Mouse (Mus musculus): ENCODE results near the gene Wwox. TPM values are rescaled to one million over a fixed set of nuclear protein-coding genes. Genes with fewer than 3 reads are reported as not detected.

Wwox gene
- polyA plus RNA-seq, 2 experiments: 2.5 to 2.6 TPM

DNA sequence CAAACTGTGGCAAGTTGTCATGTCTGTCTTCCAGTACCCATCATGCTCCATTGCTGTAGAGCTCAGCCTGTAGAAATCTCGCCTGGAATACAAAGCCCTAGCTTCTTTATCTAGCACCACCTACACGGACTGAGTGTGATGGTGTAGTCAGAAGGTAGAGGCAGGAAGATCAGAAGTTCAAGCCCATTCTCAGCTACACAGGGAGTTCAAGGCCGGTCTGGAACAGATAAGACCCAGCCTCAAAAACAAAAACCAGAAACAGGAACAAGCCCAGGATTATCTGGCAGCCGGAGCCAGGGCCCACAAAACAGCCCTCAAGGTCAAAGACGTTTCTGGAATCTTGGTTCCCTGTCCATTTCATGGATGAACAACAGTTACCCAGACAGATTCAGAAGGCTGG lies 629.3 kb downstream of the Wwox start:
- 15% methylated on average over 5 of the region's 5 CpGs for WGBS (ENCODE audit: insufficient replicate concordance)
- no peaks in the 10 kb centered on the region for H3K27me3 ChIP-seq (ENCODE audit: control insufficient read depth, insufficient read depth, low read length)
- H3K9ac ChIP-seq (replicated peaks): no peak overlapping the region
- peaks cover 2 to 13% of the 10 kb centered on the region in 2 experiments; a peak in 2 of 4 replicates for H3K4me1 ChIP-seq (replicated peaks; ENCODE audit: control insufficient read depth in 2 of 2, insufficient read depth in 2 of 2, low read length in 1 of 2)
- H3K4me3 ChIP-seq (ENCODE audit: insufficient read depth in 1 of 2, low read depth in 2 of 2, low read length in 2 of 2): no peak overlapping the region
- TF ChIP-seq EP300 (IDR thresholded peaks at IDR 0.05; ENCODE audit: low read depth): no peak
- TF ChIP-seq CTCF (IDR thresholded peaks at IDR 0.05; ENCODE audit: low read depth): no peak
- no peaks in the 10 kb centered on the region for H3K36me3 ChIP-seq (replicated peaks; ENCODE audit: control insufficient read depth, insufficient read depth, low read depth)
- no peak for ATAC-seq (ENCODE audit: insufficient read depth)
- DNase-seq (ENCODE audit: low read depth in 3 of 3, low spot score in 3 of 3): no peak
- no peaks in the 10 kb centered on the region for H3K9me3 ChIP-seq (ENCODE audit: control insufficient read depth, low read length)
- H3K4me2 ChIP-seq (ENCODE audit: low read depth): no peak overlapping the region
- H3K27ac ChIP-seq: no peak overlapping the region

DNA sequence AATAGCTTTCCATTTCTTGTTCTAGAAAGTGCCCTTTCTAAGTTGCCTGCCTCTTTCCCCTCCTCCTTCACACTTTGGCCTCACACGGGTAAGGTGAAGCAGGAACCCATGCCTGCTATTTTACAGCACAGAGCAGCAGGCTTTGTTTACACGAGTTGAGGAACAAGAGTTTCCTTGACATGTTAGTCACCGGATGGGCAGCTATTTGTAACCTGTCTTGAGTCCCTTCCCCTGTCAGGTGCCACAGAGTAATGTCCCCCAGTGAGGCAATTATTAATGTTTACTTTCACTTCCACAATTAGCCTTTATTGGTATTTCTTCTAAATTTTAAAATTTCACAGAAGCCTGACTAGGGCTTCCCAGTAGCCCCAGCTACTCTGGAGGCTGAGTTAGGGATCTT lies 630.8 kb downstream of the Wwox start:
- Histone ChIP-seq H3K4me1 (replicated peaks; ENCODE audit: control insufficient read depth in 2 of 2, insufficient read depth in 2 of 2, low read length in 1 of 2) (peaks cover 2 to 13% of the 10 kb centered on the region in 2 experiments; a peak in 2 of 4 replicates), H3K27ac (no peak overlapping the region), H3K4me2 (ENCODE audit: low read depth) (no peak overlapping the region), H3K36me3 (replicated peaks; ENCODE audit: control insufficient read depth, insufficient read depth, low read depth) (no peaks in the 10 kb centered on the region), H3K9ac (replicated peaks) (no peak overlapping the region), H3K27me3 (ENCODE audit: control insufficient read depth, insufficient read depth, low read length) (no peaks in the 10 kb centered on the region), H3K9me3 (ENCODE audit: control insufficient read depth, low read length) (no peaks in the 10 kb centered on the region), H3K4me3 (ENCODE audit: insufficient read depth in 1 of 2, low read depth in 2 of 2, low read length in 2 of 2) (no peak overlapping the region)
- ATAC-seq (ENCODE audit: insufficient read depth) (no peak), DNase-seq (ENCODE audit: low read depth in 3 of 3, low spot score in 3 of 3) (no peak)
- 19% methylated on average over 3 of the region's 3 CpGs for WGBS (ENCODE audit: insufficient replicate concordance)
- no peak for TF ChIP-seq EP300 (IDR thresholded peaks at IDR 0.05; ENCODE audit: low read depth)
- TF ChIP-seq CTCF (IDR thresholded peaks at IDR 0.05; ENCODE audit: low read depth): no peak

DNA sequence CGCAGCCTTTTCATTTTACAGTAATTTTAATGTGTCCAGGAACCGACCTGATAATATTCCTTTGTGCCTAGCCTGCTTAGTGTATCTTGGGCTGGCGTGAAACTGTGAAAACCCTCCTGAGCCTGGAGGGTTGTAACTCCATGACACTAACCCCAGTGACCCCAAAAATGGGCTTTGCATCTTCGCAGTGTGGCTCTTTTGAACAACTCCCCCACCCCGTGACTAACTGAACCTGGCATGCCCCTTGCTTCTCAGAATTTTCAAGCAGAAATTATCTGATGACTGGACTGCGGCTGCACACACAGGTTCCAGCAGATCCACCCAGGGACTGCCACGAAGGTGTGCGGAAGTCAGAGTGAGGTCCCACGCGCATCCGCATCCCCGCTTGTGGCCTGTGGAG lies 631.8 kb downstream of the Wwox start:
- WGBS (ENCODE audit: insufficient replicate concordance): 80% methylated on average over 12 of the region's 12 CpGs
- Histone ChIP-seq H3K9ac (replicated peaks) (no peak overlapping the region), H3K27me3 (ENCODE audit: control insufficient read depth, insufficient read depth, low read length) (no peaks in the 10 kb centered on the region), H3K4me3 (ENCODE audit: insufficient read depth in 1 of 2, low read depth in 2 of 2, low read length in 2 of 2) (no peak overlapping the region), H3K4me2 (ENCODE audit: low read depth) (no peak overlapping the region), H3K36me3 (replicated peaks; ENCODE audit: control insufficient read depth, insufficient read depth, low read depth) (no peaks in the 10 kb centered on the region), H3K4me1 (replicated peaks; ENCODE audit: control insufficient read depth in 2 of 2, insufficient read depth in 2 of 2, low read length in 1 of 2) (peaks cover 2 to 9% of the 10 kb centered on the region in 2 experiments; a peak in 2 of 4 replicates), H3K9me3 (ENCODE audit: control insufficient read depth, low read length) (no peaks in the 10 kb centered on the region), H3K27ac (no peak overlapping the region)
- TF ChIP-seq CTCF (IDR thresholded peaks at IDR 0.05; ENCODE audit: low read depth) (no peak), EP300 (IDR thresholded peaks at IDR 0.05; ENCODE audit: low read depth) (no peak)
- DNase-seq (ENCODE audit: low read depth in 3 of 3, low spot score in 3 of 3) (no peak), ATAC-seq (ENCODE audit: insufficient read depth) (no peak)

DNA sequence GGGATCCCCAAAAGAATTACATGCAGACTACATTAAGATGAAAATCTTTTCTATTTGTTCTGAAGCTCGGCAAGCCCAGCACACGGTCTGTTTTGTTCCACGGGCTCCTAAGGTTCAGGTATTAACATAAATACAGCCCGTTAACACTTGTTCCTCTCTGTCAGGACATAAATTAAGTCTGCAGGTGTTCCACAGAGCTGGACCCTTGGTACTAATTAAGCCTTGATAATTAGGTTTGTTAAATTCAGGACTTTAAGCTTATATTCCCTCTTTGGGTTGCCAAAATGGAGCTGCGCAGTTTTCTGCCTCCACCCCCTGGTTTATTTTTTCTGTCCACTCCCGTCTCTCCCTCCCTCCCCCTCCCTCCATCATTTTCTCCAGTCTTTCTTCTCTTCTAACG lies 638.8 kb downstream of the Wwox start:
- ATAC-seq (ENCODE audit: insufficient read depth) (no peak), DNase-seq (ENCODE audit: low read depth in 3 of 3, low spot score in 3 of 3) (no peak)
- Histone ChIP-seq H3K27me3 (ENCODE audit: control insufficient read depth, insufficient read depth, low read length) (no peaks in the 10 kb centered on the region), H3K9ac (replicated peaks) (no peak overlapping the region), H3K9me3 (ENCODE audit: control insufficient read depth, low read length) (no peaks in the 10 kb centered on the region), H3K36me3 (replicated peaks; ENCODE audit: control insufficient read depth, insufficient read depth, low read depth) (no peaks in the 10 kb centered on the region), H3K27ac (no peak overlapping the region), H3K4me1 (replicated peaks; ENCODE audit: control insufficient read depth in 2 of 2, insufficient read depth in 2 of 2, low read length in 1 of 2) (no peaks in the 10 kb centered on the region), H3K4me3 (ENCODE audit: insufficient read depth in 1 of 2, low read depth in 2 of 2, low read length in 2 of 2) (no peak overlapping the region), H3K4me2 (ENCODE audit: low read depth) (no peak overlapping the region)
- WGBS (ENCODE audit: insufficient replicate concordance): 60% methylated on average over 7 of the region's 7 CpGs
- TF ChIP-seq CTCF (IDR thresholded peaks at IDR 0.05; ENCODE audit: low read depth) (no peak), EP300 (IDR thresholded peaks at IDR 0.05; ENCODE audit: low read depth) (no peak)

DNA sequence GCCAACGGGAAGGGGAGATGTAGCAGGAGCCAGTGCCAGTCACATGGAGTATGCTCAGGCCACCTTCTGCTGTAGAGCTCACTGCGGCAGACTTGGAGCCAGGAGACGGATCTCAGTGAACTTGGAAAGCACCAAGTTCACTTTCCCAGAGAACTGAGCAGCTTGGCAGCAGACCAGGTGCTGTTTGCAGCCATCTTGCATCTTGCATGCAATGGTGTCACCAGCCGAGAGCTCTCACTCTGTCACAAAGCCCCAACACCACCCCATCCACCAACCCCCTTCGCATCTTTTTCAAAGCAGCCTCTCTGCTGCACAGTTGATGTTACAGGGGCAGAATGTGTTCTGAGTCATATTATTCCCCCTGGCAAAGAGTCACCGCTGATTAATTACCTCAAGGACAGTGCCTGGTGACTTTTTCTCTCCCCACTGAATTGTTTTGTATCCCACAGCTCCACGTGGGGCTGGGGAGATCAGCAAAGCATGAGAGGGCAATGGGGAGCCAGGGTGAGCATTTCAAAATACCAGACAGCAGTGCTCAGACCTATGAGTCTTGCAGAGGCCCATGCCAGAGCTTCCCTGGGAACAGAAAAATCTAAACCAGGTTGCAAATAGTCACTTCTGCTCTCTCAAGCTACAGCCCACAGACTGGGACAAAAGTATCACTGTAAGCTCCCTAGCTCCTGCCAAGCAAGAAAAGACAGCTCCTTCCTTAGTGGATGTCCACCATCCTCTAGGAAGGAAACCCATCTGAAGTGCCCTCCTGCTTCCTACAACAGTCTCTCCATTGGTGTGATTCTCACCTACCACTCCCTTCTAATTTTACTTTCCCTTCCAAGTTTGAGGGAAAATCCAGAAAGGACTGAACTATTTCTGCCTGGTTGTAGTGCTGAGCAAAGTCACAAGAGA lies 642.1 kb downstream of the Wwox start:
- H3K4me1 ChIP-seq (replicated peaks; ENCODE audit: control insufficient read depth in 2 of 2, insufficient read depth in 2 of 2, low read length in 1 of 2): no peaks in the 10 kb centered on the region
- no peaks in the 10 kb centered on the region for H3K36me3 ChIP-seq (replicated peaks; ENCODE audit: control insufficient read depth, insufficient read depth, low read depth)
- WGBS (ENCODE audit: insufficient replicate concordance): 58% methylated on average over 7 of the region's 7 CpGs
- H3K4me3 ChIP-seq (ENCODE audit: insufficient read depth in 1 of 2, low read depth in 2 of 2, low read length in 2 of 2): no peak overlapping the region
- H3K9me3 ChIP-seq (ENCODE audit: control insufficient read depth, low read length): no peaks in the 10 kb centered on the region
- no peak overlapping the region for H3K27ac ChIP-seq
- H3K9ac ChIP-seq (replicated peaks): no peak overlapping the region
- no peak for DNase-seq (ENCODE audit: low read depth in 3 of 3, low spot score in 3 of 3)
- H3K4me2 ChIP-seq (ENCODE audit: low read depth): no peak overlapping the region
- ATAC-seq (ENCODE audit: insufficient read depth): no peak
- H3K27me3 ChIP-seq (ENCODE audit: control insufficient read depth, insufficient read depth, low read length): no peaks in the 10 kb centered on the region
- TF ChIP-seq EP300 (IDR thresholded peaks at IDR 0.05; ENCODE audit: low read depth) (no peak), CTCF (IDR thresholded peaks at IDR 0.05; ENCODE audit: low read depth) (no peak)

Data from liver, embryonic 14.5 days (tissue).